Mouse (Mus musculus) naive thymus-derived CD4-positive, alpha-beta T cell, adult 5 months (primary cell): ENCODE data around the gene Hist1h3b. TPM values are rescaled to one million over a fixed set of nuclear protein-coding genes. Genes with fewer than 3 reads are reported as not detected.

Source experiments
- polyA plus RNA-seq: library from polyadenylated mRNA; unstranded; fragments of 100-300 nt; shearing (Covaris generic); gene quantifications from one replicate; pipeline ENCODE4 v1.2.1, GENCODE M21; 2017

Hist1h3b gene
- polyA plus RNA-seq: not detected

DNA sequence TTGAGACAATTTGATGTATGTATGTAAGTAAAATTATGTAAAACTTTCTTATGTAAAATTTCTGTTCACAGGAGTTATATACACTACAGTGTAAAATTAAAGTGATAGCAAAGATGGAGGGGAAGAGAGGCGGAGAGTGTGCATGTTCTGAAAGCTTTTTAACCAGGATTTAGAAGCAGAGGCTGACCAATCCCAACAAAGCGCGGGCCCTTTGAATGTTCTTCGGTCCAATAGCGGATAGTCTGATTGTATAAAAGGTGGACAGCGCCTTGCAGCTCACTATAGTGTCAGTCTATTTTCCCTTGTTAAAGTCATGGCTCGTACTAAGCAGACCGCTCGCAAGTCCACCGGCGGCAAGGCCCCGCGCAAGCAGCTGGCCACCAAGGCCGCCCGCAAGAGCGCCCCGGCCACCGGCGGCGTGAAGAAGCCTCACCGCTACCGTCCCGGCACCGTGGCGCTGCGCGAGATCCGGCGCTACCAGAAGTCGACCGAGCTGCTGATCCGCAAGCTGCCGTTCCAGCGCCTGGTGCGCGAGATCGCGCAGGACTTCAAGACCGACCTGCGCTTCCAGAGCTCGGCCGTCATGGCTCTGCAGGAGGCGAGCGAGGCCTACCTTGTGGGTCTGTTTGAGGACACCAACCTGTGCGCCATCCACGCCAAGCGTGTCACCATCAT is at the start of gene Hist1h3b:
Gene Hist1h3b, plus strand, starts transcription at position 201 of the 675 bp plus-strand sequence.

GRCm38 (mm10) chr13:23710374-23711089 is 41.5 kb upstream of the Hist1h3b start, which contains the start of gene Hfe:
TSS of gene Hfe (minus strand) at chr13:23710854.

GRCm38 (mm10) chr13:23738677-23739068 is 13.4 kb upstream of the Hist1h3b start, which contains the start of gene Hist1h1c:
TSS of gene Hist1h1c (plus strand) at chr13:23738808.

DNA sequence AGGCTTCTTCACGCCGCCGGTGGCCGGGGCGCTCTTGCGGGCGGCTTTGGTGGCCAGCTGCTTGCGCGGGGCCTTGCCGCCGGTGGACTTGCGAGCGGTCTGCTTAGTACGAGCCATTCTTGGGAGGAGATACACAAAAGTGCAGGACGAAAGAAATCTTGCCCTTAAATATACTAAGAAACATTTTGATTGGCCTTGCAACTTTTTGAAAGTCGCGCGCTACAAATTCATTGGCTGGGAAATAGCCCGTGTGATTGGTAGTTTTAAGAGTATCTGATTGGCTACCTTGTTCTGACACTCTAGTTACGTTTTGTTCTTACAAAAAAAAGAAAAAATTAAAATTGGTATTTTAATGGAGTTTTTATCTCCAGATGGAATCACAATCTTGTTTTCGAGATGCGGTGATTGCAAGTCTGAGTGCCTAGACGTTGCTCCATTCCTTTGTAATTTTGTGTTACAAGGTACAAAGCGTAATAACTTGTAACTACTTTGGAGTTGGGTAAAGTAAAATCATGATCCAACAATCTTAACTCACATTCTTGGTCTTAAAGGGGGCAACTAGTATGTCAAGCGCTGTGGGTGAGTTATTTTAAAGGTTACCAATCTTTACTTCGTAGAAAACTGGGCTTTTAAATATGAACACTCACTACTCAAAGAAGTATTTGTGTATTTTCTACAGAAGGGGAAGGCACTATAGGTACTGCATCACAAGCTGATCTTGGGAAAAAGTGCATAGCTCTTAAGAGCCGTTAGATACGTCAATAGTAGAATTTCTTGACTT is 6.5 kb upstream of the Hist1h3b start, which contains the start of gene Hist1h3c:
Gene Hist1h3c, minus strand, starts transcription at position 222 of the 781 bp plus-strand sequence.

GRCm38 (mm10) chr13:23746201-23747080 is 5.6 kb upstream of the Hist1h3b start, which contains the start of gene Hist1h2bb:
TSS of gene Hist1h2bb (plus strand) at chr13:23746734.

GRCm38 (mm10) chr13:23750839-23751477 is 1.1 kb upstream of the Hist1h3b start, which contains the start of gene Hist1h2ab:
TSS of gene Hist1h2ab (plus strand) at chr13:23751126.

DNA sequence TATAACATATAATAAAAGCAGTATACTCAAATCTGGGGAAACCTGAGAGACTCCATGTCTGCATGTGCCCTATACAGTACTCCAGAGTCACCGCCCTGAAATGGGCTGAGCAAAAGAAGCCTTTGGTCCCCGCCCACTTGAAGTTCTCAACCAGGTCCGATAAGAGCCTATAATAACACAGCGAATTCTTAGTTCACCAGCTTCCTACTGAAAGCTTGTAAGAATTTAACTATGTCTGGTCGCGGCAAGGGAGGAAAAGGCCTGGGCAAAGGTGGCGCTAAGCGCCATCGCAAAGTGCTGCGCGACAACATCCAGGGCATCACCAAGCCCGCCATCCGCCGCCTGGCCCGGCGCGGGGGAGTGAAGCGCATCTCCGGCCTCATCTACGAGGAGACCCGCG is 4.7 kb downstream of the Hist1h3b start, which contains the start of gene Hist1h4b:
Gene Hist1h4b, plus strand, starts transcription at position 224 of the 400 bp plus-strand sequence.

DNA sequence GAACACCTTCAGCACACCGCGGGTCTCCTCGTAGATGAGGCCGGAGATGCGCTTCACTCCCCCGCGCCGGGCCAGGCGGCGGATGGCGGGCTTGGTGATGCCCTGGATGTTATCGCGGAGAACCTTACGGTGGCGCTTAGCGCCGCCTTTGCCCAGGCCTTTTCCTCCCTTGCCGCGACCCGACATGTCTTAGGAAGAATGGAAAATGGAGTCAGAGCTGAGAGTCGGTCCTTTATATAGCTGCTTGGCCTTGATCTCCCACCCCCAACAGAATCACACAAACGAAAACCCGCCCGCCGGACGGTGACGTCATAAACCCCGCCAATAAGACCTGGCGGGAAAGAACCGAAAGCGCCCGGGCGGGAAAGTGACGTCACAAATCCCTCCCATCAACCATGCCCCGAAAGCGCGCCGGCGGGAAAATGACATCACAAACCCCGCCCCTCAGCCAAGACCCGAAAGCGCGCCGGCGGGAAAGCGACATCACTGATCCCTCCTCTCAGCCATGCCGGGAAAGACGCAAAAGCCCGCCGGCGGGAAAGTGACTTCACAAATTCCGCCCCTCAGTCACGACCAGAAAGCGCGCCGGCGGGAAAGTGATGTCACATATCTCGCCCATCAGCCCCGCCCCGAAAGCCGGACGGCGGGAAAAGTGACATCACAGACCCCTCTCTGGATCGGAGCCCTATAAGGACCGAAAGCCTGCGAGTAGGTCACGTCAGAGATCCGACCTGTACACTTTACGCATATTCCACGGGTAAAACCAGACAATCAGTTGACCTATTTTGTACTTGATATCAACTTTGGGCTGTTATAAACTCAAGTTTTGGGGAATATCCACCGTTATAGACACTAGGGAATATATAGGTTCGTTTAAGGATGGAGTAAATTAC is 9.2 kb downstream of the Hist1h3b start, which contains the start of gene Hist1h4a:
Gene Hist1h4a, minus strand, starts transcription at position 259 of the 893 bp plus-strand sequence.

GRCm38 (mm10) chr13:23761871-23762821 is 10.1 kb downstream of the Hist1h3b start, which contains the start of gene Hist1h3a:
TSS of gene Hist1h3a (minus strand) at chr13:23762386.

DNA sequence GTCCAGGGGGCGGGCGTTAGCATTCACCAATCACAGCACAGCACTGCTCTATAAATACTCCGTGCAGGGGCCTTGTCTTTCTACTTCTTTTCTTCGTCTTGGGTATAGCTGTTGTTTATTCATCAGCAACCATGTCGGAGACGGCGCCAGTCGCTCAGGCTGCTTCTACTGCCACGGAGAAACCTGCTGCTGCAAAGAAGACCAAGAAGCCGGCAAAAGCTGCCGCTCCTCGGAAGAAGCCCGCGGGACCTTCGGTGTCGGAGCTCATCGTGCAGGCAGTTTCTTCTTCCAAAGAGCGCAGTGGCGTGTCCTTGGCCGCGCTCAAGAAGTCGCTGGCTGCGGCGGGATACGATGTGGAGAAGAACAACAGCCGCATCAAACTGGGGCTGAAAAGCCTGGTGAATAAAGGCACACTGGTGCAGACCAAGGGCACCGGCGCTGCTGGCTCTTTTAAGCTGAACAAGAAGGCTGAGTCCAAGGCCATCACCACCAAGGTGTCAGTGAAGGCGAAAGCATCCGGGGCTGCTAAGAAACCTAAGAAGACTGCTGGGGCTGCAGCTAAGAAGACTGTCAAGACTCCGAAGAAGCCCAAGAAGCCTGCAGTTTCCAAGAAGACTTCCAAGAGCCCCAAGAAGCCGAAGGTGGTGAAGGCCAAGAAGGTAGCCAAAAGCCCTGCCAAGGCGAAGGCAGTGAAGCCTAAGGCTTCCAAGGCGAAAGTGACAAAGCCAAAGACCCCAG is 11.7 kb downstream of the Hist1h3b start, which contains the start of gene Hist1h1a:
Gene Hist1h1a, plus strand, starts transcription at position 81 of the 738 bp plus-strand sequence.

GRCm38 (mm10) chr13:23769613-23770012 is 17.5 kb downstream of the Hist1h3b start, which contains the start of gene Trim38:
TSS of gene Trim38 (plus strand) at chr13:23769913.

Other genes starting within 250 kb of the Hist1h3b start
- gene Hist1h4h, start 221.2 kb upstream of the Hist1h3b start, polyA plus RNA-seq: 6.2 TPM
- not detected for gene Hist1h2af, start 218.4 kb upstream of the Hist1h3b start, polyA plus RNA-seq
- gene Hist1h3g, start 216.8 kb upstream of the Hist1h3b start, polyA plus RNA-seq: not detected
- 0.42 TPM for gene Hist1h2bh, start 208.9 kb upstream of the Hist1h3b start, polyA plus RNA-seq
- 1.5 TPM for gene Hist1h3f, start 208.2 kb upstream of the Hist1h3b start, polyA plus RNA-seq
- not detected for gene Hist1h4f, start 200.6 kb upstream of the Hist1h3b start, polyA plus RNA-seq
- gene Hist1h1d, start 199.0 kb upstream of the Hist1h3b start, polyA plus RNA-seq: 0.37 TPM
- gene Hist1h3e, start 189.9 kb upstream of the Hist1h3b start, polyA plus RNA-seq: 5.2 TPM
- gene Hist1h2ae, start 181.0 kb upstream of the Hist1h3b start, polyA plus RNA-seq: 1.9 TPM
- 1.2 TPM for gene Hist1h2bg, start 180.9 kb upstream of the Hist1h3b start, polyA plus RNA-seq
- not detected for gene Hist1h2bf, start 178.1 kb upstream of the Hist1h3b start, polyA plus RNA-seq
- gene Hist1h2ad, start 177.9 kb upstream of the Hist1h3b start, polyA plus RNA-seq: not detected
- 0.40 TPM for gene Hist1h3d, start 176.5 kb upstream of the Hist1h3b start, polyA plus RNA-seq
- gene Hist1h4d, start 170.7 kb upstream of the Hist1h3b start, polyA plus RNA-seq: 19.6 TPM
- 1.4 TPM for gene Hist1h2be, start 131.1 kb upstream of the Hist1h3b start, polyA plus RNA-seq
- 7.9 TPM for gene Hist1h1e, start 129.7 kb upstream of the Hist1h3b start, polyA plus RNA-seq
- 2.4 TPM for gene Hist1h2ac, start 68.3 kb upstream of the Hist1h3b start, polyA plus RNA-seq
- gene Hist1h2bc, start 68.1 kb upstream of the Hist1h3b start, polyA plus RNA-seq: 9.8 TPM
- not detected for gene Hist1h1t, start 56.5 kb upstream of the Hist1h3b start, polyA plus RNA-seq
- 9.2 TPM for gene Hist1h4c, start 53.8 kb upstream of the Hist1h3b start, polyA plus RNA-seq
- not detected for gene Hfe, start 41.4 kb upstream of the Hist1h3b start, polyA plus RNA-seq
- gene Hist1h1c, start 13.5 kb upstream of the Hist1h3b start, polyA plus RNA-seq: 41.7 TPM
- gene Hist1h3c, start 6.7 kb upstream of the Hist1h3b start, polyA plus RNA-seq: not detected
- gene Hist1h2bb, start 5.5 kb upstream of the Hist1h3b start, polyA plus RNA-seq: not detected
- 1.9 TPM for gene Hist1h2ab, start 1.1 kb upstream of the Hist1h3b start, polyA plus RNA-seq
- 7.2 TPM for gene Hist1h4b, start 4.7 kb downstream of the Hist1h3b start, polyA plus RNA-seq
- gene Hist1h4a, start 9.0 kb downstream of the Hist1h3b start, polyA plus RNA-seq: 1.1 TPM
- gene Hist1h3a, start 10.1 kb downstream of the Hist1h3b start, polyA plus RNA-seq: 5.4 TPM
- not detected for gene Hist1h1a, start 11.4 kb downstream of the Hist1h3b start, polyA plus RNA-seq
- gene Trim38, start 17.6 kb downstream of the Hist1h3b start, polyA plus RNA-seq: not detected
- gene Slc17a2, start 54.7 kb downstream of the Hist1h3b start, polyA plus RNA-seq: not detected
- gene Slc17a3, start 87.2 kb downstream of the Hist1h3b start, polyA plus RNA-seq: not detected
- not detected for gene Slc17a1, start 115.5 kb downstream of the Hist1h3b start, polyA plus RNA-seq
- gene Slc17a4, start 162.7 kb downstream of the Hist1h3b start, polyA plus RNA-seq: not detected
- gene Hist1h2ba, start 181.9 kb downstream of the Hist1h3b start, polyA plus RNA-seq: not detected
- not detected for gene Hist1h2aa, start 182.2 kb downstream of the Hist1h3b start, polyA plus RNA-seq
- gene Scgn, start 238.9 kb downstream of the Hist1h3b start, polyA plus RNA-seq: not detected